Mouse (Mus musculus) limb, embryonic 10.5 days (tissue): ENCODE measurements around the gene Stx2. TPM values are rescaled to one million over a fixed set of nuclear protein-coding genes. Genes with fewer than 3 reads are reported as not detected.
"Not testable (repeated sequence)": the region's sequence is repeated elsewhere in the genome, so short reads cannot be mapped to it uniquely, and the experiment has no call there.

Experiments
- DNase-seq: peaks from one replicate; pipeline ENCODE4 v3.0.0-alpha.2; 2017; ENCODE audit warnings: low spot score
- H3K27ac ChIP-seq: fragments of 300-500 bp; sonication (generic); 2 replicates; pipeline ENCODE4 v1.5.1; 2016; ENCODE audit warnings: mild to moderate bottlenecking
- H3K27me3 ChIP-seq: fragments of 300-500 bp; sonication (generic); 2 replicates; pipeline ENCODE4 v1.6.1; 2016; ENCODE audit warnings: low read depth, mild to moderate bottlenecking; ENCODE audit not compliant: poor library complexity, severe bottlenecking
- H3K36me3 ChIP-seq: fragments of 300-500 bp; sonication (generic); 2 replicates; pipeline ENCODE4 v1.6.1; 2016; ENCODE audit warnings: mild to moderate bottlenecking, moderate library complexity
- H3K4me1 ChIP-seq: fragments of 300-500 bp; sonication (generic); 2 replicates; pipeline ENCODE4 v1.6.1; 2016
- H3K4me3 ChIP-seq: fragments of 300-500 bp; sonication (generic); 2 replicates; pipeline ENCODE4 v1.5.1; 2016; ENCODE audit warnings: mild to moderate bottlenecking, moderate library complexity
- H3K9me3 ChIP-seq: fragments of 300-500 bp; sonication (generic); replicated peaks from 2 replicates; pipeline ENCODE4 v1.6.1; 2016; ENCODE audit warnings: mild to moderate bottlenecking
- WGBS: fragments of 180-500 bp; shearing (Covaris S2); methylation state at CpG from one replicate; pipeline ENCODE4 v1.1.7; 2016; 5-methylcytosine and 5-hydroxymethylcytosine counted together
- polyA plus RNA-seq: library from polyadenylated mRNA; unstranded; fragments of >200 nt; fragmentation: Nextera tagmentation; extraction: Ambion mirVana; gene quantifications from 2 replicates; pipeline ENCODE4 v1.2.1, GENCODE M21; 2016

Gene Stx2
- polyA plus RNA-seq, 1 experiment from 2014 or later = 26.2 TPM

DNA sequence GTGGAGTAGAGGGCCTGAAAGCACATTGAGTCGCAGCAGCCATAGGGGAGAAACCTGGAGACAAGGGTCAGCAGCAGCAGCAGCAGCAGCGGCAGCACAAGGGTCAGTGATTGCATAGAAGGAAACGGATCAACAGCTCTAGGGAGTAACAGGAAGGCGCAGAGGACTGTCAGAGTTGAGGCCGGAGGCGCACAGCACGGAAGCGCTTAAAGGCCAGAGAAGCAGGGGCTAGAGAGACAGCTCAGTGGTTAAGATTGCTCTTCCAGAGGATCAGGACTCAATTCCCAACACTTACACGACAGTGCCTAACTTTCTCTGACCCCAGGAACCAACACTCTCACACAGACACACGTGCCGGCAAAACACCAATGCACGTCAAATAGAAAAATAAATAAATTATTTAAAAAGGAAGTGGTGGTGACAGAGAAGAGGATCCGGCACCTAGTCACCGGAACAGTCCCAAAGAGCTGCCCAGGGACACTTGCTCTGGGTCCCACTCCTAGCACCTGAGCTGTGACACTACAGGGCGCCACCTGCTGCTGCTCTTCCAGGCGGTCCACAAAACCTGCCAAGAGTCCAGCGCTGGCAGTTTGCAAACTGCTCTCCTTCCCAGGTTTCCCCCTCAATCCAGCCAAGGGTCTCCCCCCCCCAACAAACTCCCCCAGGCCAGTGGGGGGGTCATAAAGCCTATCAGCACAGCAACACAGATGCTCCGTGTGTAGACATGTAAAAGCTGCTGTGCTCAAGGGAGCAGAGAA is 2.2 kb downstream of the Stx2 start:
- peaks cover 13% of the 10 kb centered on the region; the same call in 1 of the 2 replicates for H3K36me3 ChIP-seq
- no peak for DNase-seq
- H3K4me1 ChIP-seq = peaks cover 46% of the 10 kb centered on the region
- H3K9me3 ChIP-seq = no peaks in the 10 kb centered on the region
- H3K4me3 ChIP-seq = no peak overlapping the region
- 0 out of 2 replicates have a peak, but pooled peaks cover 5% of the 10 kb centered on the region for H3K27me3 ChIP-seq
- H3K27ac ChIP-seq = 0 out of 2 replicates have a peak overlapping the region, but pooled peaks have one; percentile 21
- WGBS = 81% methylated on average over 18 of the region's 18 CpGs

DNA sequence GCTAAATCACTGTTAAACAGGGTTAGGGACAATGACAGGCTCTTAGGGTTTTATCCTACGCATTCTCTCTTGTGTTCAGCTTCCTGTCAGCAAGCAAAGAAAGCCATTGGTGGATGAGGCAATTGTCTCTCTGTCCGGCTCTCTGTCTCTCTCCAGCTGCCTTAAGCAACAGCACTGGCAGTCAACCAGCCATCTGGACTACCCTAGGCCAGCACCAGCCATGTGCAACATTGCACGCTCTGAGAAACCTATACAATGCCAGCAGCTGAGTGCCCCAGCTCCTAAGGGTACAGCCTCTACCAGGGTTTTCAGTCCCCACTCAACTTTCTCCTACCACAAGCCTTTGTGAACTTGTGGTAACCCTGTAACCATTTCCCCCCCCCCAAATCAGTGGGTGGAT is 3.0 kb downstream of the Stx2 start:
- Histone ChIP-seq H3K27me3 (0 out of 2 replicates have a peak, but pooled peaks cover 5% of the 10 kb centered on the region), H3K4me1 (peaks cover 51% of the 10 kb centered on the region), H3K4me3 (no peak overlapping the region), H3K9me3 (no peaks in the 10 kb centered on the region), H3K36me3 (peaks cover 13% of the 10 kb centered on the region; the same call in 1 of the 2 replicates), H3K27ac (no peak overlapping the region)
- no peak for DNase-seq
- 95% methylated on average over 3 of the region's 3 CpGs for WGBS

DNA sequence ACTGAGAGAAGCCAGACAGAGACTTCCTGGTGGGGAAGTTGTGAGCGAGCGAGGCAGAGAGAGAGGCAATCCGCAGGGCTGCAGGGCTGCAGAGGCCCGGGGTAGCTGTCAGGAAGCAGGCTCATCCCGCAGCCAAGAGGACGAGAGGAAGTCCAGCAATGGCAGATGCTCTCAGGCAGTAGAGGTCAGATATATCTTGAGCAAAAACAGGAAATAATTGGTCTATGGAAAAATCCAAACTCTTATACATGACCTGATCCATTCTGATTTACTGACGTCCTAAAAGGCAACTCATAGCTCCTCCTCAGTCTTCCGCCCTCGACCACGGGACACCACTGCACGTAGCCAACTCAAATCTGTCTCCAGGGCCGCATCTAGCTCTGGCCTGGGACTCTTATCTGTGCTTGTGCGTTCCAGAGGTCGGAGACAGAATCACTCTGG is 5.8 kb downstream of the Stx2 start:
- Histone ChIP-seq H3K36me3 (peaks cover 16% of the 10 kb centered on the region; the same call in 1 of the 2 replicates), H3K9me3 (no peaks in the 10 kb centered on the region), H3K27me3 (0 out of 2 replicates have a peak, but pooled peaks cover 5% of the 10 kb centered on the region), H3K27ac (peak overlapping the region; percentile 61), H3K4me3 (no peak overlapping the region), H3K4me1 (peaks cover 32% of the 10 kb centered on the region)
- no peak for DNase-seq
- 60% methylated on average over 14 of the region's 14 CpGs for WGBS

- DNase-seq = no peak
- Histone ChIP-seq H3K4me3 (no peak overlapping the region), H3K27ac (peak overlapping the region; percentile 21), H3K27me3 (no peaks in the 10 kb centered on the region), H3K9me3 (no peaks in the 10 kb centered on the region), H3K36me3 (peaks cover 24% of the 10 kb centered on the region), H3K4me1 (peaks cover 18% of the 10 kb centered on the region; the same call in 1 of the 2 replicates)
- 55% methylated on average over 8 of the region's 8 CpGs for WGBS
Measured at GRCm38 (mm10) chr5:129000706-129001468, 7.5 kb downstream of the Stx2 start.

GRCm38 (mm10) chr5:128987141-128987954 is 21.0 kb downstream of the Stx2 start:
- Histone ChIP-seq H3K4me3 (no peak overlapping the region), H3K4me1 (no peaks in the 10 kb centered on the region), H3K27ac (no peak overlapping the region), H3K36me3 (peaks cover 40% of the 10 kb centered on the region), H3K27me3 (no peaks in the 10 kb centered on the region), H3K9me3 (no peaks in the 10 kb centered on the region)
- DNase-seq = no peak
- 78% methylated on average over 19 of the region's 19 CpGs for WGBS

DNA sequence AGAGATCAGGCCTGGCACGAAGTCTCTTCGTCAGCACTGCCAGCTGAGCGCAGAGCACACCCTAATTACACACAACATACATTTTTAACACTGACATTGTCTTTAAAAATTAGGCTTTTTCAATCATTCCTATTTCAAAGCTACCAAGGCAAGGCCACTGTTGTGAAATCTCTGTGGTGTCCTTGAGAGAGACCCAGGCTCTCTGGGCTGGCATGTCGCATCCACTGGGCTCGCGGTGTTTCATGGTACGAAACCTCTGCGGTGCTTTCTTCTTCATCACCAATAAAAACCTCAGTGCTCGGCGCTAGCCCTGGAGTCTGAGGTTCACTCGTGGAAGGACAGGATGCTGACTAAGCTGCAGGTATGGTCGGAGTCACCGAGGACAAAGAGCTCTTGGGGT is 22.4 kb downstream of the Stx2 start:
- Histone ChIP-seq H3K27me3 (no peaks in the 10 kb centered on the region), H3K27ac (no peak overlapping the region), H3K4me1 (no peaks in the 10 kb centered on the region), H3K4me3 (no peak overlapping the region), H3K36me3 (peaks cover 26% of the 10 kb centered on the region), H3K9me3 (no peaks in the 10 kb centered on the region)
- DNase-seq = no peak
- 95% methylated on average over 13 of the region's 13 CpGs for WGBS

DNA sequence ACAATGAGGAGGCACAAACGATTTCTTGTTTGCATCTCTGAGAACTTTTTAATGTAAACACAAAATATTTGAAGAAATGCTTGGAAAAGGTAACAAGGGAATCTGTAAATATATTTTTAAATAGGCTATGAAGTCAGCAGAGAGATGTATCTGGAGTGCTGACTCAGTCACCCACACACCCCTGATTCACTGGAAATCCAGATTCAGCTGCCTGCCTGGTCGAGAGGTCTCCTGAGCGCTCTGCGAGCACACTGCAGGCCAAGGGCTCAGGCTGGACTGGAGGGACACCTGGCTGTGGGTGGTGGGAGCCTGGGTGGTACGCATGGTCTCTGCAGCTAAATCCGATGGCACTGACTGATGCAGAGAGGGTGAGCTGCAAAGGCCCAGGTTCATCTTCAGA is 23.8 kb downstream of the Stx2 start:
- Histone ChIP-seq H3K27me3 (no peaks in the 10 kb centered on the region), H3K9me3 (no peaks in the 10 kb centered on the region), H3K27ac (no peak overlapping the region; the same call in 1 of the 2 replicates), H3K4me3 (no peak overlapping the region), H3K36me3 (peaks cover 18% of the 10 kb centered on the region), H3K4me1 (no peaks in the 10 kb centered on the region)
- WGBS = 91% methylated on average over 6 of the region's 6 CpGs
- DNase-seq = no peak

DNA sequence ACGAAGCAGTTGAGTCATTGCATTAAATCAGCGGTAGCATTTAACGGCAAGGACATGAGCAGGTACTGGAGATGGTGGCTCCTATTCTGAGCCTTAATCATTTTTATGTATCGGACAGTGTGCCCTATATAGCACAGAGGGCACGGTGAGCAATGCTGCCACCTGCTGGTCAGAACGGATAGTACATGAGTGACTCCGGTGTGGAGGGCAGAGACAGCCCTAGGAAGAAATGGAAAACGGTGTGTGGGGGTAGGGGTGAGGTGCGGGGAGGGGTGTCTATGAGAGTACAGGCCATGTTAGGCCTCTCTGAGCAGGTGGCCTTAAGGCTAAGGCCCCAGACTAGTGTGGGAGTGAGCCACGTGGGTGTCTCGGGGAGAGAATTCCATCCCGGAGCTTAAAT is 26.8 kb downstream of the Stx2 start:
- Histone ChIP-seq H3K27ac (no peak overlapping the region), H3K4me3 (no peak overlapping the region), H3K4me1 (peaks cover under 1% of the 10 kb centered on the region; the same call in 1 of the 2 replicates), H3K36me3 (peaks cover 18% of the 10 kb centered on the region), H3K27me3 (no peaks in the 10 kb centered on the region), H3K9me3 (no peaks in the 10 kb centered on the region)
- DNase-seq = peak; percentile 85
- WGBS = 26% methylated on average over 12 of the region's 12 CpGs

DNA sequence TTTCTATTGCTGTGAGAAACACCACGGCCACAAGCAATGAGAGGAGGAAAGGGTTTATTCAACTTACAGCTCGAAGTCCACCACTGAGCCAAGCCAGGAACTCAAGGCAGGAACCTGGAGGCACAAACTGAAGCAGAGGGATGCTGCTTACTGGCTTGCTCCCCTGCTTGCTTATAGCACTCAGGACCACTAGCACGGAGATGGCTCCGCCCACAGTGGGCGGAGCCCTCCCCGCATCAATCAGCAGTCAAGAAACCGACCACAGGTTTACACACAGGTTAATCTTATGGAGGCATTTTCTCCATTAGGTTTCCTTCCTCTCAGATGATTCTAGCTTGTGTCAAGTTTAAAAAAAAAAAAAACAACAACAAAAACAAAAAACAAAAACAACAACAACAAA is 27.5 kb downstream of the Stx2 start:
- no peak overlapping the region for H3K27ac ChIP-seq
- no peaks in the 10 kb centered on the region for H3K27me3 ChIP-seq
- no peak for DNase-seq
- 66% methylated on average over 7 of the region's 7 CpGs for WGBS
- H3K36me3 ChIP-seq = peaks cover 13% of the 10 kb centered on the region
- no peaks in the 10 kb centered on the region for H3K9me3 ChIP-seq
- H3K4me1 ChIP-seq = peaks cover 7% of the 10 kb centered on the region; the same call in 1 of the 2 replicates
- H3K4me3 ChIP-seq = no peak overlapping the region

- 96% methylated on average over 7 of the region's 7 CpGs for WGBS
- no peak overlapping the region for H3K4me3 ChIP-seq
Measured at GRCm38 (mm10) chr5:128978957-128979356, 29.4 kb downstream of the Stx2 start.

DNA sequence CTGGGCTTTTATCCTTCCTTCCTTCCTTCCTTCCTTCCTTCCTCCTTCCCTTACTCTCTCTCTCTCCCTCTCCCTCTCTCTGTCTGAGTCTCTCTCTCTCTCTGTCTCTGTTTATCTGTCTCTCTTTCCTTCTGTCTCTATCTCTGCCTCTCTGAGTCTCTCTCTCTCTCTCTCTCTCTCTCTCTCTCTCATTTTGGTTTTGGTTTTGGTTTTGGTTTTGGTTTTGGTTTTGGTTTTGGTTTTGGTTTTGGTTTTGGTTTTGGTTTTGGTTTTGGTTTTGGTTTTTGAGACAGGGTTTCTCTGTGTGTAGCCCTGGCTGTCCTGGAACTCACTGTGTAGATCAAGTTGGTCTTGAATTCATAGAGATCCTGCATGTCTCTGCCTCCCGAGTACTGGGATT is 30.9 kb downstream of the Stx2 start:
- not testable (repeated sequence) for H3K36me3 ChIP-seq, DNase-seq, H3K9me3 ChIP-seq, H3K4me1 ChIP-seq, H3K27ac ChIP-seq, H3K4me3 ChIP-seq, H3K27me3 ChIP-seq
- WGBS = 90% methylated on average over 1 of the region's 1 CpGs

More at GRCm38 (mm10) chr5:128978957-128979356, 29.4 kb downstream of the Stx2 start:
- Histone ChIP-seq H3K36me3 (no peaks in the 10 kb centered on the region), H3K9me3 (no peaks in the 10 kb centered on the region), H3K4me1 (peaks cover 7% of the 10 kb centered on the region; the same call in 1 of the 2 replicates), H3K27ac (no peak overlapping the region), H3K27me3 (no peaks in the 10 kb centered on the region)
- DNase-seq = no peak

- Histone ChIP-seq H3K4me1 (peaks cover 7% of the 10 kb centered on the region; the same call in 1 of the 2 replicates), H3K36me3 (no peaks in the 10 kb centered on the region), H3K27me3 (no peaks in the 10 kb centered on the region), H3K9me3 (no peaks in the 10 kb centered on the region), H3K27ac (no peak overlapping the region), H3K4me3 (no peak overlapping the region)
- DNase-seq = peak; percentile 67
- WGBS = 33% methylated on average over 4 of the region's 4 CpGs
Measured at GRCm38 (mm10) chr5:128976266-128976665, 32.1 kb downstream of the Stx2 start.
